In the genomic region with DNA sequence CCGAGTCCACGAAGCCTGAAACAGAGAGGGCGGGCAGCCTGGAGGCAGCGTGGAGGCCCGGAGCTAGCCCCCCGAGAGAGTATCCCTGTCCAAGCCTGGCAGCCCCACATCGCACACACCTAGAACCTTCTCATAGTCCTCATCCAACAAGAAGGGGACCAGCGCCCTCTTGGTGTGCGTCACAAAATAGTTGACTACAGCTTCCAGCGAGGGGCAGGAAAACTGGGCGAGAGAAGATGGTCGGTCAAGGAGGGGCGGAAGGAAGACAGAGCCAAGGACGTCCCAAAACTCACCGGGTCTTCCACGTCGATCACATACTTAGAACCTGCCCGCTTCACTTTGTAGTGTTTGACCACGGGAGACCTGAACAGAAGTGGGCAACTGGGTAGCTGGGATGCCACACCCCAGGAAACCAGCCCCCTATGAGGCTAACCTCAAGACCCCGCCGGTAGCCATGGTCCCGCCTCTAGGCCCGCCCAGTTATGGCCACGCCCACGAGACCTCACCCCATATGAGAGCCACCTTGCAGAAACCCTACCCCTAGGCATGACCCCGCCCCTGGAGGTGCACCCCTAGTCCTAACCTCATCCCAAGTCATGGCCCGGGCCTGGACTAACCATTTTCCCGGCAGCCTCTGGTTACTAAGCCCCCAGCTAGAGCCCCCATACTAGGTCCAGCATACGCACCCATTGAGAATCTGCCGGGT, we compare ENCODE assay signal across 7 mouse cellular contexts. TPM values are rescaled to one million over a fixed set of nuclear protein-coding genes. Genes with fewer than 3 reads are reported as not detected.
DNase-seq lines count a peak whose midpoint lies in the region; ATAC-seq lines count a peak whose summit lies in the region.

No protein-coding gene starts in this region.

- no peak overlapping the region for H3K9ac ChIP-seq in liver, embryonic 12.5 days
- no peak overlapping the region for H3K9ac ChIP-seq in hindbrain, embryonic 16.5 days (ENCODE audit: low read depth, low read length)
- H3K9ac ChIP-seq in neural tube, embryonic 11.5 days (ENCODE audit: low read length) = no peak overlapping the region

- peak overlapping the region; percentile 7; the same call in 1 of the 2 replicates for H3K4me3 ChIP-seq in liver, embryonic 12.5 days
- H3K4me3 ChIP-seq in embryonic facial prominence, embryonic 10.5 days = peak overlapping the region; percentile 50
- H3K4me3 ChIP-seq in hindbrain, embryonic 16.5 days (ENCODE audit: low read length) = no peak overlapping the region
- 0 out of 2 replicates have a peak overlapping the region, but pooled peaks have one; percentile 1 for H3K4me3 ChIP-seq in neural tube, embryonic 11.5 days (ENCODE audit: low read depth, low read length)

- H3K27me3 ChIP-seq in liver, embryonic 12.5 days (replicated peaks) = peaks cover 48% of the 10 kb centered on the region
- H3K27me3 ChIP-seq in embryonic facial prominence, embryonic 10.5 days (replicated peaks; ENCODE audit: low read depth, poor library complexity, severe bottlenecking) = peaks cover 31% of the 10 kb centered on the region
- peaks cover 9% of the 10 kb centered on the region for H3K27me3 ChIP-seq in hindbrain, embryonic 16.5 days (replicated peaks; ENCODE audit: control insufficient read depth, insufficient read depth, low read length)
- peaks cover 3% of the 10 kb centered on the region; the same call in 1 of the 2 replicates for H3K27me3 ChIP-seq in neural tube, embryonic 11.5 days (ENCODE audit: control insufficient read depth, insufficient read depth, low read length)

- 0 out of 2 replicates have a peak, but pooled peaks cover 4% of the 10 kb centered on the region for H3K9me3 ChIP-seq in liver, embryonic 12.5 days (replicated peaks)
- H3K9me3 ChIP-seq in embryonic facial prominence, embryonic 10.5 days = no peaks in the 10 kb centered on the region
- H3K9me3 ChIP-seq in hindbrain, embryonic 16.5 days (ENCODE audit: control insufficient read depth, low read length) = no peaks in the 10 kb centered on the region
- H3K9me3 ChIP-seq in neural tube, embryonic 11.5 days (ENCODE audit: control insufficient read depth, low read length) = no peaks in the 10 kb centered on the region

- peak overlapping the region; percentile 47 for H3K4me2 ChIP-seq in liver, embryonic 12.5 days
- no peak overlapping the region; the same call in 1 of the 2 replicates for H3K4me2 ChIP-seq in hindbrain, embryonic 16.5 days (ENCODE audit: low read length)
- peak overlapping the region; percentile 25; the same call in 1 of the 2 replicates for H3K4me2 ChIP-seq in neural tube, embryonic 11.5 days (ENCODE audit: low read depth)

- H3K27ac ChIP-seq in liver, embryonic 12.5 days = no peak overlapping the region
- no peak overlapping the region for H3K27ac ChIP-seq in embryonic facial prominence, embryonic 10.5 days (replicated peaks)
- no peak overlapping the region for H3K27ac ChIP-seq in hindbrain, embryonic 16.5 days (ENCODE audit: low read depth, low read length)
- H3K27ac ChIP-seq in neural tube, embryonic 11.5 days (ENCODE audit: low read depth, low read length) = no peak overlapping the region

- 0 out of 2 replicates have a peak, but pooled peaks have one; percentile 27 for ATAC-seq in liver, embryonic 12.5 days
- ATAC-seq in hindbrain, embryonic 16.5 days = peak; percentile 8; the same call in 1 of the 2 replicates
- peak; percentile 36 for ATAC-seq in neural tube, embryonic 11.5 days (ENCODE audit: insufficient read depth, low FRiP score, low TSS enrichment)

- WGBS in liver, embryonic 12.5 days (ENCODE audit: insufficient replicate concordance) = 8% methylated on average over 30 of the region's 30 CpGs
- WGBS in embryonic facial prominence, embryonic 10.5 days = 5% methylated on average over 30 of the region's 30 CpGs
- WGBS in hindbrain, embryonic 16.5 days = 7% methylated on average over 30 of the region's 30 CpGs
- WGBS in neural tube, embryonic 11.5 days = 5% methylated on average over 30 of the region's 30 CpGs

- H3K4me1 ChIP-seq in liver, embryonic 12.5 days = peaks cover 10% of the 10 kb centered on the region
- peaks cover 11% of the 10 kb centered on the region for H3K4me1 ChIP-seq in embryonic facial prominence, embryonic 10.5 days
- H3K4me1 ChIP-seq in hindbrain, embryonic 16.5 days (ENCODE audit: control insufficient read depth, insufficient read depth, low read depth, low read length) = no peaks in the 10 kb centered on the region; the same call in 1 of the 2 replicates
- no peaks in the 10 kb centered on the region for H3K4me1 ChIP-seq in neural tube, embryonic 11.5 days (ENCODE audit: control insufficient read depth, insufficient read depth, low read length)

- H3K36me3 ChIP-seq in liver, embryonic 12.5 days = no peaks in the 10 kb centered on the region
- peaks cover 27% of the 10 kb centered on the region for H3K36me3 ChIP-seq in embryonic facial prominence, embryonic 10.5 days (replicated peaks)
- H3K36me3 ChIP-seq in hindbrain, embryonic 16.5 days (ENCODE audit: control insufficient read depth, insufficient read depth, low read length) = peaks cover 16% of the 10 kb centered on the region
- no peaks in the 10 kb centered on the region for H3K36me3 ChIP-seq in neural tube, embryonic 11.5 days (ENCODE audit: control insufficient read depth, insufficient read depth, low read length)

- DNase-seq in liver = no peak
- DNase-seq in embryonic facial prominence, embryonic 10.5 days (ENCODE audit: low spot score) = peak; percentile 58
- no peak for DNase-seq in neural tube, embryonic 11.5 days (ENCODE audit: low spot score)
- no peak for DNase-seq in gastrocnemius, postnatal 4 days (ENCODE audit: low spot score in 2 of 2)
- no peak for DNase-seq in thymus, postnatal 36 days

RNA-seq across cellular contexts. Expression of a gene that starts 5.4 kb away (rescaled TPM):
- polyA plus RNA-seq in liver, embryonic 12.5 days (2016; fragmentation: Nextera tagmentation; extraction: Ambion mirVana) = 1.8 and 2.1 TPM in 2 replicates
- polyA plus RNA-seq in embryonic facial prominence, embryonic 10.5 days (2016; fragmentation: Nextera tagmentation; extraction: Ambion mirVana) = 8.2 and 8.8 TPM in 2 replicates
- 6.5 and 6.8 TPM in 2 replicates for polyA plus RNA-seq in hindbrain, embryonic 16.5 days (2015; fragmentation: Nextera tagmentation; extraction: Ambion mirVana)
- polyA plus RNA-seq in neural tube, embryonic 11.5 days (2014; fragmentation: Nextera tagmentation; extraction: Ambion mirVana) = 5.4 and 6.3 TPM in 2 replicates
- 1 to 10 TPM; 7.0 TPM for total RNA-seq in gastrocnemius, postnatal 4 days (2021)

RNA-seq across cellular contexts. Expression of a gene that starts 5.6 kb away (rescaled TPM):
- polyA plus RNA-seq in liver, embryonic 12.5 days (2016; fragmentation: Nextera tagmentation; extraction: Ambion mirVana) = 27.4 and 29.1 TPM in 2 replicates
- 126 and 135 TPM in 2 replicates for polyA plus RNA-seq in embryonic facial prominence, embryonic 10.5 days (2016; fragmentation: Nextera tagmentation; extraction: Ambion mirVana)
- 119 and 127 TPM in 2 replicates for polyA plus RNA-seq in hindbrain, embryonic 16.5 days (2015; fragmentation: Nextera tagmentation; extraction: Ambion mirVana)
- 157 and 176 TPM in 2 replicates for polyA plus RNA-seq in neural tube, embryonic 11.5 days (2014; fragmentation: Nextera tagmentation; extraction: Ambion mirVana)
- total RNA-seq in gastrocnemius, postnatal 4 days (2021) = 10 to 100 TPM; 32.7 to 44.3 TPM

RNA-seq across cellular contexts. Expression of a gene that starts 13.6 kb away (rescaled TPM):
- polyA plus RNA-seq in liver, embryonic 12.5 days (2016; fragmentation: Nextera tagmentation; extraction: Ambion mirVana) = 1.7 and 2.3 TPM in 2 replicates
- polyA plus RNA-seq in embryonic facial prominence, embryonic 10.5 days (2016; fragmentation: Nextera tagmentation; extraction: Ambion mirVana) = 63.3 and 69.4 TPM in 2 replicates
- polyA plus RNA-seq in hindbrain, embryonic 16.5 days (2015; fragmentation: Nextera tagmentation; extraction: Ambion mirVana) = 227 and 252 TPM in 2 replicates
- polyA plus RNA-seq in neural tube, embryonic 11.5 days (2014; fragmentation: Nextera tagmentation; extraction: Ambion mirVana) = 68.3 and 86.8 TPM in 2 replicates
- total RNA-seq in gastrocnemius, postnatal 4 days (2021) = under 1 TPM in 1 of 2 experiments, not detected in 1; 0.32 TPM

RNA-seq across cellular contexts. Expression of a gene that starts 29.7 kb away (rescaled TPM):
- polyA plus RNA-seq in liver, embryonic 12.5 days (2016; fragmentation: Nextera tagmentation; extraction: Ambion mirVana) = 0.81 and 0.95 TPM in 2 replicates
- polyA plus RNA-seq in embryonic facial prominence, embryonic 10.5 days (2016; fragmentation: Nextera tagmentation; extraction: Ambion mirVana) = 32.8 and 39.1 TPM in 2 replicates
- polyA plus RNA-seq in hindbrain, embryonic 16.5 days (2015; fragmentation: Nextera tagmentation; extraction: Ambion mirVana) = 177 and 182 TPM in 2 replicates
- 89.7 and 95.3 TPM in 2 replicates for polyA plus RNA-seq in neural tube, embryonic 11.5 days (2014; fragmentation: Nextera tagmentation; extraction: Ambion mirVana)
- total RNA-seq in gastrocnemius, postnatal 4 days (2021) = 1 to 10 TPM; 1.8 to 1.9 TPM

RNA-seq across cellular contexts. Expression of a gene that starts 36.5 kb away (rescaled TPM):
- 66.4 and 67.9 TPM in 2 replicates for polyA plus RNA-seq in liver, embryonic 12.5 days (2016; fragmentation: Nextera tagmentation; extraction: Ambion mirVana)
- 170 and 173 TPM in 2 replicates for polyA plus RNA-seq in embryonic facial prominence, embryonic 10.5 days (2016; fragmentation: Nextera tagmentation; extraction: Ambion mirVana)
- polyA plus RNA-seq in hindbrain, embryonic 16.5 days (2015; fragmentation: Nextera tagmentation; extraction: Ambion mirVana) = 106 and 112 TPM in 2 replicates
- polyA plus RNA-seq in neural tube, embryonic 11.5 days (2014; fragmentation: Nextera tagmentation; extraction: Ambion mirVana) = 122 and 125 TPM in 2 replicates
- 10 to 100 TPM; 56.0 to 59.9 TPM for total RNA-seq in gastrocnemius, postnatal 4 days (2021)

Comparison
In these comparisons a context has a peak if more than half of its experiments do, and no peak if none do; other contexts are left out.
1. RNA of a gene that starts 13.6 kb away (polyA plus RNA-seq): 227 to 252 TPM in hindbrain, embryonic 16.5 days, 68.3 to 86.8 TPM in neural tube, embryonic 11.5 days and 63.3 to 69.4 TPM in embryonic facial prominence, embryonic 10.5 days; 1.7 to 2.3 TPM in liver, embryonic 12.5 days; every median in the first group is over 10 times any median in the second.
2. Peak in every context shown above with its lines, with median percentiles within 50 percentile points of each other: ATAC-seq.